Mouse (Mus musculus) splenic B cell, adult 2 months (primary cell): Measurements from ENCODE around the gene Trp63.
"Not testable (repeated sequence)": the region's sequence is repeated elsewhere in the genome, so short reads cannot be mapped to it uniquely, and the experiment has no call there.

Source experiments
- DNase-seq: peaks from one replicate; pipeline ENCODE4 v3.0.0-alpha.2; 2011; ENCODE audit warnings: low read depth, low spot score
- H3K27me3 ChIP-seq: 2 replicates; pipeline ENCODE4 v1.6.1; 2012; ENCODE audit warnings: mild to moderate bottlenecking, low read length, moderate library complexity, mixed read lengths; ENCODE audit not compliant: control insufficient read depth, poor library complexity, insufficient read depth, severe bottlenecking
- H3K36me3 ChIP-seq: 2 replicates; pipeline ENCODE4 v1.6.1; 2012; ENCODE audit warnings: mild to moderate bottlenecking, low read length, moderate library complexity, mixed read lengths; ENCODE audit not compliant: control insufficient read depth, poor library complexity, insufficient read depth, severe bottlenecking

Trp63 gene

DNA sequence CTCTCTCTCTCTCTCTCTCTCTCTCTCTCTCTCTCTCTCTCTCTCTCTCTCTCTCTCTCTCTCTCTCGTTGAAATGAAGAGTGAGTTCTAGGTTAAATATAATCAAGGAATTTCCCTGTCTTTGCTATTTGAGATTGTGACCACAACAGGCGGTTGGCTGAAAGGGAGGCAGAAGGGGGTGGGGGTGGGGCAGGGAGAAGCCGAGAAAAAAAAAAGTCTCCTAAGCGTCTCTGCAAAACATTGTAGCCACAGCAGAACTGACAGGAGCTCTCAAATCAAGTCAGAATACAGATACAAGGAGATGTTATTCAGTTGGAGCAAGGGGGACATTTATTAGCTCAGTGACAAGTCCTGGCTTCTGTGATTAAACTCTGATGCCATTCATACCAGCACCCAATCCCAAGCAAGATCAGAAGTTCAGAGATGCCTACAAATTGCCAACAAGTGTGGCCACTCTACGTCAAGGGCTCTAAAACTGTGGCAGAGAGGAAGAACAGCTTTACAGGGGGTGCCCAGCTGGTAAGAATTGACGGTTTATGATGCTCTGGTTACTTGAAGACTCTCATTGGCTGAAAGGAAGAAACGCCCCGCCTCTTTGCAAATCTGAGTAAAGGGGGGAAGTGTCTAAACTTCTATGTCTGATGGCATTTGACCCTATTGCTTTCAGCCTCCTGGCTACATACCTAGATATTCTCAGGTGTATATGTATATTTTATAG, at the start of gene Trp63:
Trp63 (plus strand) TSS at position 233 of the 718 bp plus-strand sequence.
- no peaks in the 10 kb centered on the region for H3K27me3 ChIP-seq

DNA sequence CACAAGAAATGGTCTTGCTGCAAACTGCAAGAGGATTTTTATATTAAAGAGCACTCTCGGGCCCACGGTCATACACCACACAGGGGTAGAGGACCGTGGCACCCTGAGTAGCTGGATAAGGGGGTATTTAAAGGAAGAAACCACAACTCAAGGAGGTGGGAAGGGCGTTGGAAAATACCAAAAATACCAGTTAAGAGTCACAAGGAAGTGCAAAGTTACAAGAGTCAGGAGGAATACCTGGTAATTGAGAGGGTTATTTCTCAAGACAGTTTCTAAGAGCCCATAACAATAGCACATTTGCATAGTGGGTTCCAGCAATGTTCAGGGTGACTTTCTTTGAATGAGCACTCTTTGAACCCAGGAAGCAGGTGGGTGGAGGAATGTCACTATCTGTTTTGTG, 38.8 kb upstream of the Trp63 start:
- not testable (repeated sequence) for H3K27me3 ChIP-seq, H3K36me3 ChIP-seq, DNase-seq

More for the DNA sequence above, at the start of gene Trp63:
- H3K36me3 ChIP-seq, result no peaks in the 10 kb centered on the region
- DNase-seq, result no peak

DNA sequence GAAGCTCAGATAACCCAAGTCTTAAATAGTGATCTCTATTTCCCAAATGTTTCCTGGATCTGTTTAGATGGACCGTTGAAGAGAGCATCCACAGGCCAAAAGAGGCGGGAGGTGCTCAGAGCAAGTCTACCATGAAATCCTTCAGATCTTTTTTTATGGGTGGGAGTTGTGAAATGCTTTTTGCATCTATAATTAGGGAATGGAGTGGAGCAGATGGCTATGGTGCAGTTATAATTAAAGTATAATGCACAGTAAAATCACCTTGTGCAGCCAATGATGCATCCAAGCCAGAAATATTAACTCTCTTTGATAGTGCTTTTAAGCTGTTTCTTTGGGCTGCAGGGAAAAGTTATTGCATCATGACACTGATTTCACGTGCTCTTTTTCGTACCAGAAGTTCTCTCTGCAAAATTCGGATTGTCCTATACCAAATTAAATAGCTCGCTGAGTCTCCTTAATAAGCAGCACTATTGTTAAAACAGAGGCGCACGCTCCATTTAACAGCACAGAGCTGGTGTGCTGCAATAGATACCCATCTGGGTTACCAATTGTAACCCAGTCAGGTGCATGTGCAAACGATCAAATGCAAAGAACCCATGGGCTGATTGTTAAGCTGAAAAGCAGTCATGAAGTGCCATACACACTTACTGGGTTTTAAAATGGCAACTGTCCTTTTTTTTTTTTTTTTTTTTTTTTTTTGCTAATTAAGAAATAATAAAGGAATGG, 22.9 kb upstream of the Trp63 start:
- Histone ChIP-seq H3K27me3 (no peaks in the 10 kb centered on the region), H3K36me3 (no peaks in the 10 kb centered on the region)
- no peak for DNase-seq

DNA sequence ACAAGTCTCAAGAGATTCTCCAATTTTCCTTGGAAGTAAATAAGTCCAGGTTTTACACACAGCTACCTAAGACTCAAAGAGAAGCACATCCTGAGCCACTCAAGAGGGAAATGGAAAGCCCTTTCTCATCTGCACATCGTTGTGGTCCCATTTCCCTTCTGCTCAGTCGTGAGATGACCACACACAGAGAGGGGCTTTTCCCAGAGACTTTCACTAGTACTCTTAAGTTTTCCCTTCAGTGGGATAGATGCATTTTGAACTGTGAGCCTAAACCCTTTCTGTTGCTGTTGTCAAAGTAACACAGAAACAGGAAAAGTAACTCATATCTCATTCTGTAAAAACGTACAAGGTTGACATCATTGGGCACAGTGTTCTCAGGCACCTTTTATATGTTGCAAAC, 20.4 kb upstream of the Trp63 start:
- no peaks in the 10 kb centered on the region for H3K27me3 ChIP-seq
- no peaks in the 10 kb centered on the region for H3K36me3 ChIP-seq
- DNase-seq, result no peak

DNA sequence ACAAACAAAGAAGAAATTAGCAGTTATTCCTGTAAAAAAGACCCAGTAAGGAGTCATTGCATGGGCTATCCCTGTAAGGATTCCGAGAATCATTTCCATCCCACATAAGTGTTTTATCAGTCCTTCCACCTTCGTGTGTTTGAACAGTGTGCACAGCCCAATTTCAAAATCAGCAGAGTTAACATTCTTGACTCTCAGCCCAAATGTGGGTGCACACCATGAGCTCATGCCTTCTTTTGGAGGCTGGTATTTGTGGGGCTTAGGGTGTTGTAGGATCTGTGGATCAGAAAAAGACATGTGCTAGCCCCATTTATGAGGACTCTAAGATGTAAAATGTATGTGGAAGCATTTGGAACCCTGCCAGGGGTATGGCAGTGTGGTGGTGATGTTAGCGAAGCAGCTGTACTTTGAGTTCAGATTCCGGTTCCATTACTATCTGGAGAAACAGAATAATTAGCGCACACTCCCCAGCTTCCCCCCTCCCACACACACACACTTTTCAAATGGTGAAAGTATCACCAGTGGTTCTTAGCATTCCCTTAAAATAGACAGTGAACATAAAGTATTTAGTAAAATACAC, 9.6 kb upstream of the Trp63 start:
- Histone ChIP-seq H3K36me3 (no peaks in the 10 kb centered on the region), H3K27me3 (no peaks in the 10 kb centered on the region)
- DNase-seq, result no peak

DNA sequence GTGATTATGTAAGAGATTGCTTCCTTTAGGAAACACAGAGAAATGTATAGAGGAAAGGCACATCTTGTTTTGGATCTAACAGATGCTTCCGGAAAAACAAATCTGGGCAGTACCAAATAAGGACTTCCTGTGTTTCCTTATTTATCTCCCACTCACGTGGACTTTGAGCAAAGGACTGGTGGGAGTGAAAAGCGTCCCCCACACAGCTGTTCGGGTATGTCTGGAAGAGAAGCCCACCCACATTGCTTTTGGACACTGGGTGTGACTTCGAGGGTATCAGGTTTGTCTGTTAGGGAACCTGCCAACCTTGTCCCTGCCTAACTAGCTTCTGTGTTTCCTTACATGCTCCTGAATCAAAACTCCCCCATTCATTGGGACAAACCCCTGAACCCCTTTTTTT, 3.2 kb upstream of the Trp63 start:
- Histone ChIP-seq H3K36me3 (no peaks in the 10 kb centered on the region), H3K27me3 (no peaks in the 10 kb centered on the region)
- no peak for DNase-seq

DNA sequence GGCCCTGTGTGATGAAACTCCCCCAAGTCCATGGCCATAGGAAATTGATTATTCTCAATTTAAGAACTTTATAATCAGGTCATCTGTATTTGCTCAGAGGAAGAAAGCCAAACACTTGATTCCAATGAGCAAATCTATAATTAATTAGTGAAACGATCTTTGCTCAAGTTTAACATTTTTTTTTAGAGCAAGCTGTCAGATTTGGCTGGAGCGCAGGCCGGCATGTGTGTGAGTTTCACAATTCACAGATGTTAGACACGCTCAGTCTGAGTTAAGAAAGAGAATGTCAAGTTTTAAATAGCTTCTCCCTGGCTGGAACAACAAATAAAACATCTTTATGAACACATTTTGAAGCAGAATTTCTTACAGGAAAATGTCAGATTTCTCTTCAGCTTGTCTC, 1.0 kb upstream of the Trp63 start:
- no peaks in the 10 kb centered on the region for H3K36me3 ChIP-seq
- H3K27me3 ChIP-seq, result no peaks in the 10 kb centered on the region
- no peak for DNase-seq

DNA sequence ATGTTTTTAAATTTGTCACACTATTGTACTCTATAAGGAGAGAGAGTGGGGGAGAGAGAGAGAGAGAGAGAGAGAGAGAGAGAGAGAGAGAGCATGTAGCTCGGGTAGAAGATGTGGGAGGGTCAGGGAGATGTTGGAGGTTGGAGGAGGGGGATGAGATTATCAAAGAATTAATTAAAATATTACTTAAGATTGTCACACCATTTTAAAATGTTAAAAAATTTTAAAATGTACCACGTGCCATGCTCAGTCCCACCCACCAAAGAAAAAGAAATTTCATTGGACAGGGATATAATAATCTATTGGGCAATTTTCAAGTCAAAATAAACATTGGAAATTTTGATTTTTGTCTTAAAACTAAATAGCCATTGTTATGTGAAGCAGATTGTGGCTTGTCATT, 1.0 kb downstream of the Trp63 start:
- DNase-seq, result no peak
- no peaks in the 10 kb centered on the region for H3K36me3 ChIP-seq

DNA sequence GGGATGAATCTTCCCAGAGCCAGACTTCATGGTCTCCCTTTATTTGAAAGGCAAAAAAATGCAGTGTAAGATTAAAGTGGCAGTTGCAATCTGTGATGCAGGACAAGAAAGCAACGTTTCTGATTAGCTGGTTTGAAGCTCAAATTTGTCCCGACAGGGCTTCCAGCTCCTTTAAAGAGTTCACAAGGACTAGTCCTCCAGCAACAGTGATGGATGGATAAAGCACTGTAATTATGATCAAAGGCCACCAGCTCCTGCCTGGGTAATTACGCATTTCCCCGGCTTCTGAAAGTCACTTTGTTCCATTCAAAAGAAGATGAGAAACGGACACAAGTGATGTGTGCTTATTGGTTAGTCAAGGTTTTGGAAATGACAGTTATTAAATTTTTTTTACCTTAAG, 7.0 kb downstream of the Trp63 start:
- no peak for DNase-seq
- Histone ChIP-seq H3K36me3 (no peaks in the 10 kb centered on the region), H3K27me3 (no peaks in the 10 kb centered on the region)

More for the DNA sequence above, 1.0 kb downstream of the Trp63 start:
- no peaks in the 10 kb centered on the region for H3K27me3 ChIP-seq

DNA sequence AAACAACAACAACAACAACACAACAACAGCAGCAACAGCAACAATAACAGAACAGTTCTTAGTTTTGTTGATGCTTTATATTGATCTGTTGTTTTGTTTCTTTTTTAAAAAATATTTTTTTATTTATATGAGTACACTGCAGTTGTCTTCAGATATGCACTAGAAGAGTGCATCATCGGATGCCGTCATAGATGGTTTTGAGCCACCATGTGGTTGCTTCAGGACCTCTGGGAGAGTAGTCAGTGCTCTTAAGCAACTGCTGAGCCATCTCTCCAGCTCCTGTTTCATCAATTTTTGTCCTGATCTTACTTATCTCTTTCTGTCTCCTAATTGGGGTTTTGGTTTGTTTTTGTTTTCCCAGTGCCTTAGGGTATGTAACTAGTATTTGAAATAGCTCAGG, 17.7 kb downstream of the Trp63 start:
- DNase-seq, result no peak
- Histone ChIP-seq H3K36me3 (no peaks in the 10 kb centered on the region), H3K27me3 (no peaks in the 10 kb centered on the region)

DNA sequence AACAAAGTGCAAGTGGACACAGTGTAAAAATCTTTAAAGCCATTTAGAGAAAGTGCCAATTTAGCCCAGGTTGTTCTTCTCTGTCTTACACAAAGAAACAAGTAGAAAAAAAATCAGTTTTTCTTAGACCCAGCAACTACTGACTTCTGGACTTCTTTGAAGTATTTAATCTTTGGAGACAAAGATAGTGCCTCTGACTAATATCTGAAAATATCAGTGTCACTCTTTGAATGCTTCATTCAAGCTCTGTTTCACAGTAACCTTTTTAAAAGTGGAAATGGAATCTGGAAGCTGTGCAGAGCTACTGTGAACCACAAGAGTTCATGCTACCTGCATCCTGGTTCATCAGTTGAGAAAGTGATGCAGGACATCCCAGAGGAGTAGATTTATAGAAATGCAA, 22.7 kb downstream of the Trp63 start:
- H3K27me3 ChIP-seq, result no peaks in the 10 kb centered on the region
- DNase-seq, result no peak
- H3K36me3 ChIP-seq, result no peaks in the 10 kb centered on the region

DNA sequence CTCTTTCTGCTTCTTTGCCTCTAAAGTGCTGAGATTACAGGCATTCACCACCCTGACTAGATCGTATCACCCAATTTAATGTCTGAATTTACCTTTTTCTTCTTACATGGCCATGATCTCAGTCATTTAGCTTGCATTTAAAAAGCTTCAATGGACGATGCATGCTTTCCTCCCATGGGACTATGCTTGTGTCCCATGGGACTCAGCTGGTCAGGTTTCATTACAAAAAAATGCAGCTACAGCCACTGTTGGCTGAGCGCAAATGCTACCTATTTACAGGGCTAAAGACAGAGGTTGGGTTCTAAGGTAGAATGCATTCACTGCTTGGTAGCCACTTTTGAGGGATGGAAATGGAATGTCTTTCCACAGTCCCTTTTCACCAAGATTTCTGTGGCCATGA, 32.2 kb downstream of the Trp63 start:
- H3K36me3 ChIP-seq, result no peaks in the 10 kb centered on the region
- peak; percentile 2 for DNase-seq
- no peaks in the 10 kb centered on the region for H3K27me3 ChIP-seq

DNA sequence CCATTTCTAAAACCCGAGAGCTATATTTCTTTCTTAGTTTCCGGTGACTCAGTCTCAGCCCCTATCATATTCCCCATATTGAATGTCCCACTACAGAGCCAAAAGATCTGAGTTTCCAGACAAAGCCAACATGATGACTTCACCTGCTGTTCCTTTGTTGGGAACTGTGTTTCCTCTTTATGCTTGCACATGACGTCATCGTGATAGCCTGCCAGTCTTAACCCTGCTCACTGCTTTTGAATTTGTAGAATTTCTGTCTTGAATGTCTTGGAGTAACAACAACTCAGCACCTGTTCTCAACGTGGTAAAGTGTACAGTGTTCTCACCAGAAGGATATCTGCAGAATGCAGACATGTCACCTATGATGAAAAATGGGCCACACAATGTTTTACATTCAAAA, 39.6 kb downstream of the Trp63 start:
- DNase-seq, result no peak
- H3K36me3 ChIP-seq, result no peaks in the 10 kb centered on the region
- no peaks in the 10 kb centered on the region for H3K27me3 ChIP-seq

DNA sequence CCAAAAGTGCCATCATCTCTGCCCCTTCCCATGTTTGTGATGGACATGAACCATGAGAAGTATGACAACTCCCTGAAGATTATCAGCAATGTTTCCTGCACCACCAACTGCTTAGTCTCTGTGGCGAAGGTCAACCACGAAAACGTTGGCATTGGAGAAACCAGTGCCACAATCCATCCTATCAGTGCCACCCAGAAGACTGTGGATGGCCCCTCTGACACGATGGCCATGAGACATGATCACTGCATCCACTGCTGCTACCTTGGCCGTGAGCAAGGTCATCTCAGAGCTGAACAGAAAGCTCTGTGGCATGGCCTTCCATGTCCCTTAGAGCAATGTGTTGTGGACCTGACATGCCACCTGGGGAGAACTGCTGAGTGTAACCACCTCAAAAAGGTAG, 43.4 kb downstream of the Trp63 start:
- no peaks in the 10 kb centered on the region for H3K27me3 ChIP-seq
- H3K36me3 ChIP-seq, result no peaks in the 10 kb centered on the region
- DNase-seq, result no peak

DNA sequence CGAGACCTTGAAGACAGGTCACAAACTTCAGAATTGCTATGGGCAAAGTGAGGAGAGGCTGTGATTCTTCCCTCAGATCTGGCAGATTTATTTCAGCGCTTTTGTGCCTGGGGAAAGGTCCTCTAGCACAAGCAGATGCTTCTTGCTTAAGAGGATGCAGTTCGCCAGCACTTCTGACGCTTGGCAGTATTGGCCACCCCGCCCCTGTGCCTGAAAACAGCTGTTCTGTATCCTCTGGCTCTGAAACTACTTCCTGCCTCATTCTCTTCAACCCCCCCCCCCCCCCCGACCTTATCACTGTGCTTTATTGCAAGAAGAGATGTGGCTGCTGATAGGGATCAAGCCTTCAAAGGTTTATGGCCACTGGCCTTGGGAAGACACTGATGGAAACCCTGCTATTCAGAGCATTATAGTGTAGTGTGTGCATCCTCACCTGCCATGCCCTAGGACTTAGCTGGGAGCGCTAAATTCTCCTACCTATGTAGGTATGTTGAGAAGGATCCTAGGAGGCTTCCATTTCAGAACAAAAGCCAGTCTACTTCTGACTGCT, 44.5 kb downstream of the Trp63 start:
- Histone ChIP-seq H3K36me3 (no peaks in the 10 kb centered on the region), H3K27me3 (no peaks in the 10 kb centered on the region)
- DNase-seq, result no peak
